Mouse (Mus musculus): ENCODE results near the gene Tmem121b. TPM values are rescaled to one million over a fixed set of nuclear protein-coding genes. Genes with fewer than 3 reads are reported as not detected.

Tmem121b gene
- polyA plus RNA-seq, 1 experiment from 2014 or later, result 0.17 TPM

DNA sequence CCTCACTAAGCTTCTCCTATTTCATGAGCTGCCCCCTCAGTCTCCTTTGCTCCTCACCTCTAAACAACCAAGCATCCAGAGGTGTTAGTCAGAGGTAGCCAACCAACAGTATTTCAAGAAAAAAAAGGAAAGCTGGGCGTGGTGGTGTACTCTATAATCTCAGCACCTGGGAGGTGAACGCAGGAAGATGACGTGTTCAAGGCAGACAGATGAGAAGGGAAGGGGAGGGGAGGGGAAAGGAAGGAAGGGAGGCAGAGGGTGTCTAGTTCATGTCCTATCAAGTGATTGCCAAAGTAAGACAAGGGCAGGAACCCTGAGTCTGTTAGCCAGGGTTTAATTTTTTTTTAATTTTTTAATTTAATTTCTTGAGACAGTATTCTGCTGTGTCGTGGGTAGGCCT is 15.0 kb upstream of the Tmem121b start:
- ATAC-seq (ENCODE audit: insufficient number of reproducible peaks, insufficient read depth, low FRiP score, low read depth), result no peak
- H3K4me2 ChIP-seq (replicated peaks; ENCODE audit: low read depth, low read length), result no peak overlapping the region
- WGBS, result 76% methylated on average over 4 of the region's 4 CpGs
- no peak overlapping the region for H3K4me3 ChIP-seq (ENCODE audit: low read depth, low read length)
- no peaks in the 10 kb centered on the region for H3K4me1 ChIP-seq (ENCODE audit: control insufficient read depth, insufficient read depth, low read length)
- no peak overlapping the region for H3K9ac ChIP-seq (replicated peaks; ENCODE audit: low read depth, low read length)
- H3K27ac ChIP-seq (ENCODE audit: low read length), result no peak overlapping the region
- H3K27me3 ChIP-seq (ENCODE audit: control insufficient read depth, insufficient read depth, low read length), result no peaks in the 10 kb centered on the region
- H3K9me3 ChIP-seq (ENCODE audit: control insufficient read depth, low read depth, low read length), result no peaks in the 10 kb centered on the region
- H3K36me3 ChIP-seq (ENCODE audit: control insufficient read depth, insufficient read depth, low read length), result peaks cover 6% of the 10 kb centered on the region

DNA sequence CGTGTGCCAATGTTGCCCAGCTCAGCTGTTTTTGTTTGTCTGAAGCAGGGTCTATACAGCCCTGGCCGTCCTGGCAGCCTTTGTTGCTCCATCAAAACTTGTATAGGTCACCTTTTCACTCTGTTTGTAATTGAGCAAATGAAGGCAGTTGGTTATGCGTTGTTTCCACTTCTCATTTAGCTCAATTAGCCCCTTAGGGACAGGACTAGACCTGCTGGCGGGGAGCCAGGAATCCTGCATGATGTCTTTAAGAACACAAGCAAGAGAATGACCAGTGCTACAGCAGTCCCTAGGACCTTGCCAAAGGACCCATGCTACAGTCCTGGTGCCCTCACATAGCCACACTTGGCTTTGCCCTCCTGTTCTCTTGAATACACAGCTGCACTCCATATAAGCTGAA is 11.9 kb upstream of the Tmem121b start:
- Histone ChIP-seq H3K9ac (replicated peaks; ENCODE audit: low read depth, low read length) (no peak overlapping the region), H3K36me3 (ENCODE audit: control insufficient read depth, insufficient read depth, low read length) (peaks cover 6% of the 10 kb centered on the region; the same call in 1 of the 2 replicates), H3K4me1 (ENCODE audit: control insufficient read depth, insufficient read depth, low read length) (no peaks in the 10 kb centered on the region), H3K4me3 (ENCODE audit: low read depth, low read length) (no peak overlapping the region), H3K27ac (ENCODE audit: low read length) (no peak overlapping the region), H3K4me2 (replicated peaks; ENCODE audit: low read depth, low read length) (no peak overlapping the region), H3K9me3 (ENCODE audit: control insufficient read depth, low read depth, low read length) (0 out of 2 replicates have a peak, but pooled peaks cover 2% of the 10 kb centered on the region), H3K27me3 (ENCODE audit: control insufficient read depth, insufficient read depth, low read length) (no peaks in the 10 kb centered on the region)
- 80% methylated on average over 4 of the region's 4 CpGs for WGBS
- ATAC-seq (ENCODE audit: insufficient number of reproducible peaks, insufficient read depth, low FRiP score, low read depth), result no peak

DNA sequence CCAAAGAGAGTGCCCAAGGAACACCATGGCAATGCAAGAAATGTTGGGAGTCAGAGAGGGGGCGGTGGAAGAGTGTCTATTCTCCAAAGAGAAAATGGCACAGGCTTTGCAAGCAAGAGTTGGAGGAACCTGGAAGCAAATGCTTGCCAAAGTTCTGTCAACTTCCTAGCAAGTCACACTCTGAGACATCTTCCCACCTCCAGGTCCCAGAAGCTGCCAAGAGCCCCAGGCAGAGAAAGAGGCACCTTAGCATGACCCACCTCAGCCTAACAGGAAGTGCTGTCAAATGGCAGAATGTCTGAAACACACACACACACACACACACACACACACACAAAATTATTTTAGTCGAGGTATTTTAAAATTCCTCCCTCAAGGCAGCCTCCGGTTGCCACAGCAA is 10.4 kb upstream of the Tmem121b start:
- H3K4me2 ChIP-seq (replicated peaks; ENCODE audit: low read depth, low read length), result no peak overlapping the region
- no peaks in the 10 kb centered on the region for H3K27me3 ChIP-seq (ENCODE audit: control insufficient read depth, insufficient read depth, low read length)

DNA sequence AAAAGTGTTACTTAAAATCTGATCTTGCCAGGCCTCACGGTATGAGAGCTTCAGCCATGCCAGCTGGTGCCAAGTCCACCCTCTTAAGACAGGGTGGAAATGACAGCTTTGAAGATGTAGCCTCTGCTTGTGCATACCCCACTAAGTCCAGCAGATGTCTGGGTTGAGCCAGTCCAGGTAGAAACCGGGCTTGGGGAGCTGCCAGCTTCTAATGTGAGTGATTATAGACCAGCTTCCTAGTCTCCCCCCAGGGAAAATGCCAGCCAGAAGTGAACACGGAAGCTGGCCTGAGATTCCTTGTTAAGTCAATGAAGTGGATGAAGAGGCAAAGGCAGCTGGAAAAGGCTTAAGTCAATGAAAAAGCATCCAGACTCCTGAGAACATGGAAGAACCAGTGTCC is 2.9 kb upstream of the Tmem121b start:
- H3K27me3 ChIP-seq (ENCODE audit: control insufficient read depth, insufficient read depth, low read length), result peaks cover 14% of the 10 kb centered on the region
- WGBS, result 57% methylated on average over 3 of the region's 3 CpGs
- H3K4me1 ChIP-seq (ENCODE audit: control insufficient read depth, insufficient read depth, low read length), result peaks cover 7% of the 10 kb centered on the region; the same call in 1 of the 2 replicates
- no peak overlapping the region for H3K4me2 ChIP-seq (replicated peaks; ENCODE audit: low read depth, low read length)
- H3K9me3 ChIP-seq (ENCODE audit: control insufficient read depth, low read depth, low read length), result 0 out of 2 replicates have a peak, but pooled peaks cover 6% of the 10 kb centered on the region
- no peak overlapping the region for H3K9ac ChIP-seq (replicated peaks; ENCODE audit: low read depth, low read length)
- H3K36me3 ChIP-seq (ENCODE audit: control insufficient read depth, insufficient read depth, low read length), result no peaks in the 10 kb centered on the region
- H3K4me3 ChIP-seq (ENCODE audit: low read depth, low read length), result no peak overlapping the region
- no peak for ATAC-seq (ENCODE audit: insufficient number of reproducible peaks, insufficient read depth, low FRiP score, low read depth)
- H3K27ac ChIP-seq (ENCODE audit: low read length), result no peak overlapping the region

More for the DNA sequence above, 10.4 kb upstream of the Tmem121b start:
- Histone ChIP-seq H3K9ac (replicated peaks; ENCODE audit: low read depth, low read length) (no peak overlapping the region), H3K9me3 (ENCODE audit: control insufficient read depth, low read depth, low read length) (0 out of 2 replicates have a peak, but pooled peaks cover 6% of the 10 kb centered on the region), H3K36me3 (ENCODE audit: control insufficient read depth, insufficient read depth, low read length) (no peaks in the 10 kb centered on the region), H3K4me1 (ENCODE audit: control insufficient read depth, insufficient read depth, low read length) (no peaks in the 10 kb centered on the region), H3K27ac (ENCODE audit: low read length) (no peak overlapping the region), H3K4me3 (ENCODE audit: low read depth, low read length) (no peak overlapping the region)
- 68% methylated on average over 3 of the region's 3 CpGs for WGBS
- no peak for ATAC-seq (ENCODE audit: insufficient number of reproducible peaks, insufficient read depth, low FRiP score, low read depth)

DNA sequence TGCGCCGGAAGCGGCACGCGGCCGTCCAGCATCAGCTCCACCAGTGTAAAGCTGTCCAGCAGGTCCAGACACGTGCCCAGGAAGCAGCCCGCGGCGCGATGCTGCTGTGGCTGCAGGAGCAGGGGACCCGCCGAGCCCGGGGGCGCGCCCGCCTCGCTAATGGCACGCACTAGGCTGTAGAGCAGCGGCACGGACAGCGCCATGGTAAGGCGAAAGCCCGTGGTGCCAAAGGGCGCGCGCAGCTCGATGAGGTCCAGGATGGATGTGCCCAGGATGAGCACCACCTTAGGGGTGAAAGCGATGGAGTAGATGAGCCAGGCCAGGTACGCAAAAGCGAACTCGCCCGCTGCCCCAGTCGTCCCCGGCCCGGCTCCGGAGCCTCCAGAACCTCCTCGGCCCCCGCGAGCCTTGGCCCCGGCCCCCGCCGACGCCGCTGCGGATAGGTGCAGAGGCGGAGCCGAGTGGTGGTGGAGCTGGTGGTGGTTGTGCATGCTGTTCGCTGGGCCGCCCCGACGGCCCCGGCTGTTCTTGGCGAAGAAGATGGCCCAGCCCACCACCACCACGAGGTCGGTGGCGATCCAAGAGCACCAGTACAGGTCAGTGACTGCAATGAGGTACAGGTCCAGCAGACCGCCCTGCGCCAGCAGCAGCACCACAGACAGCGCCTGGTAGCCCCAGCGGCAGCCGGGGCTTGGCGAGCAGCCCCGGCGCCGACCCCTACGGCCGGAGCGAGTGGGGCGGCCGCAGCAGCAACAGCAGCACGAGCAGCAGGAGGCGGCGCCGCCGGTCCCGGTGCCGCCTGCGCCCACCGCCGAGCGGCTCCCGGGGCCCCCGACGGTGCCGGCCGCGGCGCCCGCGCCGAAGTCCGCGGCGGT is 871 bp downstream of the Tmem121b start:
- ATAC-seq (ENCODE audit: insufficient number of reproducible peaks, insufficient read depth, low FRiP score, low read depth), result no peak
- H3K27ac ChIP-seq (ENCODE audit: low read length), result no peak overlapping the region
- peak overlapping the region; percentile 91 for H3K4me2 ChIP-seq (replicated peaks; ENCODE audit: low read depth, low read length)
- peaks cover 7% of the 10 kb centered on the region; the same call in 1 of the 2 replicates for H3K4me1 ChIP-seq (ENCODE audit: control insufficient read depth, insufficient read depth, low read length)
- H3K4me3 ChIP-seq (ENCODE audit: low read depth, low read length), result peak overlapping the region; percentile 50
- no peaks in the 10 kb centered on the region for H3K36me3 ChIP-seq (ENCODE audit: control insufficient read depth, insufficient read depth, low read length)
- H3K9me3 ChIP-seq (ENCODE audit: control insufficient read depth, low read depth, low read length), result no peaks in the 10 kb centered on the region
- H3K27me3 ChIP-seq (ENCODE audit: control insufficient read depth, insufficient read depth, low read length), result peaks cover 16% of the 10 kb centered on the region
- H3K9ac ChIP-seq (replicated peaks; ENCODE audit: low read depth, low read length), result no peak overlapping the region
- under 1% methylated on average over 84 of the region's 95 CpGs for WGBS

DNA sequence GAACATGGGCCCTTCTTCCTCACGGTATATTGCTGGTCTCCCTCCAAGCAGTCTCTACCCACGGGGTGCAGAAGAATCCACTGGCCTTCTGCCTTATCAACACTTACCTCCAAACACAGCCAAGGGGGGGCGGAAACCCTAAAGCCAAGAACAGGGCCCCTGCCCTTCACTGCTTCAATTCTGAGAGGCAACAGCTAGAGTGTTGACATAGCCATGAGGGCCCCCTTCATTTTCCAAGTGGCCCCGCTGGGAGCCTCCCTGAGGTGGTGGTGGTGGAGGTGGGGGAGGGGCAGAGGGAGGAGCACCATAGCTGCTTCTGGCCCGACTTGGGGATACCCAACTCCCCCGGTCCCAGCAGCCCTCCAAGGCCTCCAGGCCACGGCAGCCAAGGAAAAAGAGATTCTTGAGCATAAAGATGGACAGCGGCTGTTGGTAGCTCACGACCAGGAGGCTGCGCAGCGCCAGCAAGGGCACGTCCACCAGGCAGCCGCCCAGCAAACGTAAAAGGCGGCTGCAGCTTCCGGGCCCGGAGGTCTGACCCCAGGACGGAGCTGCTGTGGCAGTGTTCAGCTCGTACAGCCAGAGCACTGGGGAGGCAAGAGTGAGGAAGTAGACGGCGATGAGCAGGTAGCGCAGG is 1.6 kb downstream of the Tmem121b start:
- Histone ChIP-seq H3K9me3 (ENCODE audit: control insufficient read depth, low read depth, low read length) (no peaks in the 10 kb centered on the region), H3K27me3 (ENCODE audit: control insufficient read depth, insufficient read depth, low read length) (peaks cover 16% of the 10 kb centered on the region), H3K4me2 (replicated peaks; ENCODE audit: low read depth, low read length) (peak overlapping the region; percentile 91), H3K9ac (replicated peaks; ENCODE audit: low read depth, low read length) (no peak overlapping the region), H3K27ac (ENCODE audit: low read length) (no peak overlapping the region), H3K4me3 (ENCODE audit: low read depth, low read length) (peak overlapping the region; percentile 50), H3K4me1 (ENCODE audit: control insufficient read depth, insufficient read depth, low read length) (peaks cover 7% of the 10 kb centered on the region; the same call in 1 of the 2 replicates), H3K36me3 (ENCODE audit: control insufficient read depth, insufficient read depth, low read length) (no peaks in the 10 kb centered on the region)
- ATAC-seq (ENCODE audit: insufficient number of reproducible peaks, insufficient read depth, low FRiP score, low read depth), result no peak
- WGBS, result 9% methylated on average over 22 of the region's 22 CpGs

DNA sequence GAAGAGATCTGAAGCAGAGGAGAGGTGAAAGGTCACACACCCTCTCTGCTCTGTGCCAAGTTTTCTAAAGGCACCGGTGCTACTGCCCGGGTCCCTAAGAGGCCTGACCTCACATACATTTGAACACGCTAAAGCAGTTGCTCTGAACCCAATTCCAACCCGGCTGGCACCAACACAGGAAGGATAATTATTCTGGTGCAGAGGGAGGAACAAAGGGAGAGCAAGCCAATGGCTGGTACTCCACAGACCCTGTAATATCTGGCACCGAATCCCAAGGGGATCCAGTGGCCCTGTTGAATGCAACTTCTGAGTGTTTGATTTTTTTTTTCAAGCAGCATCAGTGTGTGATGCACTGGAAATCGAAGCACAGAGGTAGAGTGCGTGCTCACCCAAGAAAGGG is 2.5 kb downstream of the Tmem121b start:
- no peak overlapping the region for H3K27ac ChIP-seq (ENCODE audit: low read length)
- H3K4me2 ChIP-seq (replicated peaks; ENCODE audit: low read depth, low read length), result no peak overlapping the region
- peaks cover 16% of the 10 kb centered on the region for H3K27me3 ChIP-seq (ENCODE audit: control insufficient read depth, insufficient read depth, low read length)
- H3K4me1 ChIP-seq (ENCODE audit: control insufficient read depth, insufficient read depth, low read length), result peaks cover 7% of the 10 kb centered on the region; the same call in 1 of the 2 replicates
- H3K9me3 ChIP-seq (ENCODE audit: control insufficient read depth, low read depth, low read length), result no peaks in the 10 kb centered on the region
- H3K4me3 ChIP-seq (ENCODE audit: low read depth, low read length), result no peak overlapping the region
- no peak for ATAC-seq (ENCODE audit: insufficient number of reproducible peaks, insufficient read depth, low FRiP score, low read depth)
- WGBS, result 63% methylated on average over 7 of the region's 7 CpGs
- no peaks in the 10 kb centered on the region for H3K36me3 ChIP-seq (ENCODE audit: control insufficient read depth, insufficient read depth, low read length)
- H3K9ac ChIP-seq (replicated peaks; ENCODE audit: low read depth, low read length), result no peak overlapping the region

DNA sequence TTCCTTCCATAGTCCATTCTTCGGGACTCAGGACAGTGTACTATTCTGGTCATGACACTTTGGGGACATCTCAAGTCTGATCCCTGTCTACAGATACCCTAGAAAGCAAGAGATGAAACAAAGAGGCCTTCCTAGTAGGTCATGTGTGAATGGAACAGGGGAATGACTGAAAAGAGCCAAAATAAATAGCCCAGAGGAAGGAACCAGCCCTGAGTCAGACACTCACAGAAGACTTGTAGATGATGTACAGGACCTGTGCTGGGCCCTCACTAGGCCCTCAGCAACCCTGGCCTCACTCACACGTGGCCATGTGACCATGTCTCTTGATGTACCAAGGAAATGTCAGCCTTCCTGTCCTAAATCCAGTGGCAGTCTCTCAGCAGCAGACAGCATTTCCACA is 4.1 kb downstream of the Tmem121b start:
- no peak for ATAC-seq (ENCODE audit: insufficient number of reproducible peaks, insufficient read depth, low FRiP score, low read depth)
- peaks cover 16% of the 10 kb centered on the region for H3K27me3 ChIP-seq (ENCODE audit: control insufficient read depth, insufficient read depth, low read length)
- H3K36me3 ChIP-seq (ENCODE audit: control insufficient read depth, insufficient read depth, low read length), result no peaks in the 10 kb centered on the region
- 62% methylated on average over 2 of the region's 2 CpGs for WGBS
- H3K9me3 ChIP-seq (ENCODE audit: control insufficient read depth, low read depth, low read length), result no peaks in the 10 kb centered on the region
- peaks cover 7% of the 10 kb centered on the region; the same call in 1 of the 2 replicates for H3K4me1 ChIP-seq (ENCODE audit: control insufficient read depth, insufficient read depth, low read length)
- H3K27ac ChIP-seq (ENCODE audit: low read length), result no peak overlapping the region
- H3K4me2 ChIP-seq (replicated peaks; ENCODE audit: low read depth, low read length), result no peak overlapping the region
- H3K4me3 ChIP-seq (ENCODE audit: low read depth, low read length), result no peak overlapping the region
- no peak overlapping the region for H3K9ac ChIP-seq (replicated peaks; ENCODE audit: low read depth, low read length)
